Mouse (Mus musculus) spleen, adult 2 months (tissue): ENCODE data around the gene Pknox2.

Source experiments
- CTCF ChIP-seq: fragments of 200-500 bp; IDR thresholded peaks from 2 replicates; pipeline ENCODE4 v1.5.1; 2011; ENCODE audit warnings: mild to moderate bottlenecking, inconsistent platforms; ENCODE audit not compliant: insufficient read depth, insufficient read length, insufficient replicate concordance; ENCODE audit errors: extremely low read depth
- POLR2A ChIP-seq: fragments of 200-500 bp; IDR thresholded peaks from 2 replicates; pipeline ENCODE4 v1.6.1; 2011; ENCODE audit warnings: low read depth, low read length, inconsistent platforms

DNA sequence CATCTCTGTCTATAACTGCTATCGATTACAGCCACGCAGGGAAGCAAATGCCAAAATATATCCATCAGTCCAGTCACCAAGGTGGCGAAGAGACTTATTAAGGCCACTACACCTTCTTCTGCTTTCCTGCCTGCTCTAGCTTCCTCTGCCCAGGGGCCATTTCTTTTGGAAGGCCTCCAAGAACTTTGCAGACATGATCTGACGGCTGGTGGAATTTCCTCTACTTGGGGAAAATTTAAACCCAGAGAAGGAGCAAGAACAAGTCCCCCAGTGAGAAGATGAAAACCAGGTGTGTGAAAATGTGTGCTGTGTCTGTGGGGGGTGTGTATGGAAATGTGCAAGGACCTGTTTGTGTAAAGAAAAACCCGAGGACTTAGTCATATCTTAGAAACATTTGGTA lies 26.2 kb upstream of the Pknox2 start:
- no peak for TF ChIP-seq CTCF
- no peak for TF ChIP-seq POLR2A
